ENCODE assay signal across 8 mouse cellular contexts in the genomic region with DNA sequence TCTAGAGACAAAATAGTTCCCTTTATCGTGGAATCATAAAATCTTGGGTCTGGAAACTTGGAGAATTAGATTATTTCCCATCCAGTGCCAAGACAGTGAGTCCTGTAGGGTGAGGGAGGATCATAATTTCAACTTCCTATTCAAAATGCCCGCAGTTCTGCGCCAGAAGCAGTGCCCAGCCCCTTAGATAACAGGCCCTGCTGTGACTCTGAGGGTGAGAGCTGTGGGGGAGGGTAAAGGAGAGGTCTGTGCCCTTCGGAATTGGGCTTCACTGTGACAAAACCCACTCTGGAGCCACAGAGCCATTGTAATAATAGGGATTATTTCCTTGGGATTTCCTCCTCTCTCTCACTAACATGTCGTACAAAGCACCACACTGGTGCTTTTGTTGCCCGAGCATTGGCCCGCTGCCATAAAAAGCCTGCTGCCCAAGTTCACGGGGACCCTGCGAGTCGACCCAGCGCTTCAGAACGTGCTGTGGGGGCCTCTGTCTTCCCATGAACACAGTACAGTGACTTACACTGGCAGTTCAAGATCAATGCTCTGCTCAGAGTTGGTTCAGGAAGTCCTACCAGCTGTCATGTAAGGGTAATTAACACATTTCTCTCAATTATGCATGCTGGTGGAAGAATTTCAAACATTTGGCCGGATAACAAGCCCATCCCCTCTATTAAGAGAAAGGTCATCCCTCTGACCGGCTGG.
DNase-seq lines count a peak whose midpoint lies in the region; ATAC-seq and TF ChIP-seq lines count a peak whose summit lies in the region.

No protein-coding gene starts in this region.

- peaks cover 6% of the 10 kb centered on the region for H3K79me2 ChIP-seq in heart, adult 2 months (replicated peaks; ENCODE audit: control insufficient read depth, insufficient read depth, low read length)

- no peak for TF ChIP-seq EP300 in heart, adult 2 months (IDR thresholded peaks at IDR 0.05; ENCODE audit: insufficient read depth, low read depth, low read length)
- TF ChIP-seq EP300 in liver, embryonic 14.5 days (IDR thresholded peaks at IDR 0.05; ENCODE audit: low read depth): no peak

- no peaks in the 10 kb centered on the region for H3K9me3 ChIP-seq in liver, embryonic 14.5 days (ENCODE audit: control insufficient read depth, low read length)
- no peaks in the 10 kb centered on the region for H3K9me3 ChIP-seq in neural tube, embryonic 12.5 days

- peak overlapping the region; percentile 0; the same call in 1 of the 2 replicates for H3K4me3 ChIP-seq in heart, adult 2 months
- H3K4me3 ChIP-seq in kidney, adult 2 months (ENCODE audit: insufficient read depth, low read depth, low read length): no peak overlapping the region
- H3K4me3 ChIP-seq in liver, embryonic 14.5 days (ENCODE audit: insufficient read depth in 1 of 2, low read depth in 2 of 2, low read length in 2 of 2): no peak overlapping the region
- no peak overlapping the region for H3K4me3 ChIP-seq in neural tube, embryonic 12.5 days

- H3K4me2 ChIP-seq in liver, embryonic 14.5 days (ENCODE audit: low read depth): peak overlapping the region; percentile 4; the same call in 1 of the 2 replicates
- H3K4me2 ChIP-seq in neural tube, embryonic 12.5 days (replicated peaks): peak overlapping the region; percentile 37

- TF ChIP-seq CTCF in heart, adult 2 months (IDR thresholded peaks at IDR 0.05): peak; percentile 29; the same call in 1 of the 2 replicates
- no peak for TF ChIP-seq CTCF in kidney, adult 2 months (conservative IDR thresholded peaks at IDR 0.05; ENCODE audit: insufficient read depth, insufficient read length, low read depth, low read length)
- TF ChIP-seq CTCF in liver, embryonic 14.5 days (IDR thresholded peaks at IDR 0.05; ENCODE audit: low read depth): 0 out of 2 replicates have a peak, but pooled peaks have one; percentile 2

- whole genome bisulfite sequencing in heart, adult 2 months: 9% methylated on average over 14 of the region's 14 CpGs
- 13% methylated on average over 14 of the region's 14 CpGs for WGBS in kidney, adult 2 months
- 40% methylated on average over 14 of the region's 14 CpGs for WGBS in liver, embryonic 14.5 days (ENCODE audit: insufficient replicate concordance)
- WGBS in neural tube, embryonic 12.5 days: 16% methylated on average over 14 of the region's 14 CpGs

- H3K27me3 ChIP-seq in heart, adult 2 months (ENCODE audit: control insufficient read depth, insufficient read depth, low read length): no peaks in the 10 kb centered on the region
- no peaks in the 10 kb centered on the region for H3K27me3 ChIP-seq in kidney, adult 2 months (replicated peaks; ENCODE audit: control insufficient read depth, insufficient read depth, low read length)
- no peaks in the 10 kb centered on the region for H3K27me3 ChIP-seq in liver, embryonic 14.5 days (ENCODE audit: control insufficient read depth, insufficient read depth, low read length)
- no peaks in the 10 kb centered on the region for H3K27me3 ChIP-seq in neural tube, embryonic 12.5 days (replicated peaks)

- H3K4me1 ChIP-seq in heart, adult 2 months (ENCODE audit: control insufficient read depth, insufficient read depth, low read length): peaks cover 26% of the 10 kb centered on the region
- H3K4me1 ChIP-seq in kidney, adult 2 months (ENCODE audit: control insufficient read depth, insufficient read depth, low read length): peaks cover 25% of the 10 kb centered on the region
- H3K4me1 ChIP-seq in liver, embryonic 14.5 days (replicated peaks; ENCODE audit: control insufficient read depth in 2 of 2, insufficient read depth in 2 of 2, low read length in 1 of 2): peaks cover 2 to 13% of the 10 kb centered on the region in 2 experiments; a peak in 3 of 4 replicates
- H3K4me1 ChIP-seq in neural tube, embryonic 12.5 days: peaks cover 12% of the 10 kb centered on the region

- peak; percentile 50; the same call in 1 of the 2 replicates for ATAC-seq in liver, embryonic 14.5 days (ENCODE audit: insufficient read depth)
- peak; percentile 91 for ATAC-seq in neural tube, embryonic 12.5 days (ENCODE audit: low FRiP score, low read depth)

- H3K27ac ChIP-seq in heart, adult 2 months: peak overlapping the region; percentile 86
- peak overlapping the region; percentile 96 for H3K27ac ChIP-seq in kidney, adult 2 months (ENCODE audit: insufficient read depth, low read depth, low read length)
- H3K27ac ChIP-seq in liver, embryonic 14.5 days: no peak overlapping the region
- no peak overlapping the region for H3K27ac ChIP-seq in neural tube, embryonic 12.5 days

- intact Hi-C loops in heart, adult 2 months (cut with DNase I): loop anchor here (2.0 kb wide), 1 partner anchor 18 kb away; no protein-coding TSS in a partner anchor

- DNase-seq in frontal cortex, postnatal 14 days (ENCODE audit: low spot score in 2 of 2): peak; percentile 36 to 37
- DNase-seq in frontal cortex, postnatal 10 days (ENCODE audit: low spot score in 2 of 2): no peak
- peak; percentile 64 to 77 for DNase-seq in cerebellum, postnatal 14 days
- peak; percentile 64 to 68 for DNase-seq in heart, adult 2 months
- peak; percentile 92 for DNase-seq in kidney, adult 2 months
- DNase-seq in liver, embryonic 14.5 days (ENCODE audit: low read depth in 3 of 3, low spot score in 3 of 3): no peak
- no peak for DNase-seq in urinary bladder, postnatal 10 days (ENCODE audit: low spot score)

- peak overlapping the region; percentile 23 for H3K9ac ChIP-seq in heart, adult 2 months (ENCODE audit: low read depth, low read length)
- no peak overlapping the region for H3K9ac ChIP-seq in liver, embryonic 14.5 days (replicated peaks)
- no peak overlapping the region for H3K9ac ChIP-seq in neural tube, embryonic 12.5 days

- peaks cover 23% of the 10 kb centered on the region for H3K36me3 ChIP-seq in heart, adult 2 months (ENCODE audit: control insufficient read depth, insufficient read depth, low read length)
- H3K36me3 ChIP-seq in kidney, adult 2 months (ENCODE audit: control insufficient read depth, insufficient read depth, low read length): no peaks in the 10 kb centered on the region
- no peaks in the 10 kb centered on the region for H3K36me3 ChIP-seq in liver, embryonic 14.5 days (replicated peaks; ENCODE audit: control insufficient read depth, insufficient read depth, low read depth)
- H3K36me3 ChIP-seq in neural tube, embryonic 12.5 days: no peaks in the 10 kb centered on the region

- no peak for TF ChIP-seq POLR2A in heart, adult 2 months (IDR thresholded peaks at IDR 0.05; ENCODE audit: insufficient read depth, low read depth, low read length)
- no peak for TF ChIP-seq POLR2A in kidney, adult 2 months (IDR thresholded peaks at IDR 0.05; ENCODE audit: low read depth, low read length)

Comparison
In these comparisons a context has a peak if more than half of its experiments do, and no peak if none do; other contexts are left out.
1. DNase-seq: peak in frontal cortex, postnatal 14 days (2 of 2), cerebellum, postnatal 14 days (2 of 2), heart, adult 2 months (2 of 2) and kidney, adult 2 months (single experiment); none in frontal cortex, postnatal 10 days (0 of 2), liver, embryonic 14.5 days (0 of 3) and urinary bladder, postnatal 10 days (single experiment).
2. H3K27ac ChIP-seq: peak in heart, adult 2 months (single experiment) and kidney, adult 2 months (single experiment); none in liver, embryonic 14.5 days (single experiment) and neural tube, embryonic 12.5 days (single experiment).